Mouse (Mus musculus): ENCODE results near the gene Nkx2-5.

Nkx2-5 gene

DNA sequence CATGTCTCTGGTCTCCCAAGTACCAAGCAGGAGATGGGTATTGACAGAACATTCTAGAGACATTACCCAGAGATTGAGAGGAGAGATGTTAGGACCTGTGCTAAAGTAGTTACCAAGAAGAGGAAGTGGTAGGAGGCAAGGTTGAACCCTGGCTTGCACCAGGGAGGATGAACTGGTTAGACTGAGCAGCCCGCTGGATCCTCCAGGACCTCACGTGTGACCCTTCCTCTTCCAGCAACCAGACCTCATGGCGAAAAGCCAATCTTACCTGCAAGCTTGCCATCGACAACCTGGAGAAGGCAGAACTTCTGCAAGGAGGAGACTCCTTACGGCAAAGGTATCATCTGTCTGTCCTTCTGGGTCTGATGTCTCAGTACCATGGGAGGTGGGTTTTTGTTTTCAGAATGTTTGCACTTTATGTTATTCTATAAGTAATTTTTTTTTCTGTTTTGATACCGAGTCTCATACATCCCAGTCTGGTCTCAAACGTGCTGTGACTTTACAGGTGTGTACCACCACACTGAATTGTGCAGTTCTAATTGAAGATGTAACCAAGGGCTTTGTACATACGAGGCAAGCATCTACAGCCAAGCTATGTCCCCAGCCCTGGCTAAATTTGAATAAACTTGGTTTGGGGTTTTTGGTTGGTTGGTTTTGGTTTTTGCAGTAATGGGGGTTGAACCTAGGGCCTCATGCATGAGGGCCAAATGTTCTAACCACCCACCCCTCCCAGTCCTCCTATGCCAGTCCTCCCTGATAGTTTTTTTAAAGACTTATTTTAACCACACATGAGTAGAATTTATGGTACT lies 55.1 kb downstream of the Nkx2-5 start:
- DNase-seq (ENCODE audit: low read depth, low spot score): no peak

DNA sequence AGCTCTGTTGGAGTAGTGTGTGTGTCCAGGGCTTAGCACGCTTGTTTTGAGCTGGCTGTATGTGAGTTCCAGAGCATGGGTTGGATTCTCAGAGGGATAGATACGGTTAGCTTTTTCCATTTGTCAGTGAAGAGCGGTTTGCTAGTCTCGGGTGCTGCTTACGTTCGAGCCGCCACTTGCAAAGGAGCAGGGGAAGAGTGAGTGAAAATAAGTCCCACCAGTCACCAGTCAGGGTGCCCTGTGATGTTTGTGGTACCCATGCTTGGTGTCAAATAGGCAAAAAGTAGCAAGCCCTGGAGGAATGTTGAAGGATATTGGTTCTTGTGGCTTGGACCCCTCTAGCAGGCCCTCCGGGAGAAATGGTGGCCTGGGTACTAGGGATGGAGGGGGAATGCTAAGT lies 55.8 kb downstream of the Nkx2-5 start:
- no peak for DNase-seq (ENCODE audit: low read depth, low spot score)

Measured in skeletal muscle tissue, adult 2 months (tissue).